In genomic region chr5:130255799-130256525, GRCm38 (mm10) we compare ENCODE assay signal across 8 mouse cellular contexts. TPM values are rescaled to one million over a fixed set of nuclear protein-coding genes. Genes with fewer than 3 reads are reported as not detected.
A peak's percentile ranks its signal among the peaks of the same experiment; 100 is the strongest.
DNase-seq lines count a peak whose midpoint lies in the region; ATAC-seq and TF ChIP-seq lines count a peak whose summit lies in the region.
"Not testable (repeated sequence)": the region's sequence is repeated elsewhere in the genome, so short reads cannot be mapped to it uniquely, and the experiment has no call there.

No protein-coding gene starts in this region.

- peak overlapping the region; percentile 87 for H3K9ac ChIP-seq in MEL (ENCODE audit: control insufficient read depth, low read depth, low read length, poor library complexity, severe bottlenecking)
- 0 out of 2 replicates have a peak overlapping the region, but pooled peaks have one; percentile 46 for H3K9ac ChIP-seq in forebrain, embryonic 13.5 days
- H3K9ac ChIP-seq in liver, postnatal 0 days (replicated peaks); midbrain, postnatal 0 days (replicated peaks; ENCODE audit: low read length, poor library complexity, severe bottlenecking): not testable (repeated sequence)

- peaks cover 0 to 22% of the 10 kb centered on the region in 2 experiments for H3K36me3 ChIP-seq in MEL (ENCODE audit: control insufficient read depth in 1 of 2, insufficient read depth in 2 of 2, low read length in 2 of 2)
- peaks cover 31% of the 10 kb centered on the region for H3K36me3 ChIP-seq in forebrain, embryonic 13.5 days (ENCODE audit: poor library complexity, severe bottlenecking)
- peaks cover 32% of the 10 kb centered on the region for H3K36me3 ChIP-seq in hindbrain, embryonic 10.5 days
- peaks cover 28% of the 10 kb centered on the region for H3K36me3 ChIP-seq in liver, postnatal 0 days (replicated peaks; ENCODE audit: insufficient read depth, low read length)
- H3K36me3 ChIP-seq in midbrain, postnatal 0 days (ENCODE audit: insufficient read depth, low read length), result peaks cover 15% of the 10 kb centered on the region
- H3K36me3 ChIP-seq in testis, adult 2 months (ENCODE audit: control insufficient read depth, insufficient read depth, low read length), result not testable (repeated sequence)

- peaks cover 45% of the 10 kb centered on the region for H3K79me2 ChIP-seq in MEL (ENCODE audit: control insufficient read depth, insufficient read depth, low read length, poor library complexity)

- DNase-seq in MEL (ENCODE audit: low read depth, low spot score), result peak; percentile 63
- peak; percentile 41 for DNase-seq in cerebellum, adult 9-11 months
- peak; percentile 12 for DNase-seq in hindbrain, embryonic 10.5 days (ENCODE audit: low spot score)
- peak; percentile 20 for DNase-seq in kidney, postnatal 10 days
- DNase-seq in liver, postnatal 0 days; midbrain, postnatal 0 days (ENCODE audit: low spot score): not testable (repeated sequence)

- not testable (repeated sequence) for H3K27me3 ChIP-seq in MEL (ENCODE audit: control insufficient read depth in 1 of 2, insufficient read depth in 2 of 2, low read length in 2 of 2); forebrain, embryonic 13.5 days; hindbrain, embryonic 10.5 days (ENCODE audit: insufficient read depth, poor library complexity, severe bottlenecking); liver, postnatal 0 days (ENCODE audit: insufficient read depth, low read length); midbrain, postnatal 0 days (ENCODE audit: insufficient read depth, low read length); testis, adult 2 months (ENCODE audit: control insufficient read depth, insufficient read depth, low read length)

- TF ChIP-seq POLR2A in MEL (IDR thresholded peaks at IDR 0.05; ENCODE audit: control insufficient read depth in 1 of 2, insufficient read depth in 1 of 2, low read depth in 1 of 2, low read length in 2 of 2, poor library complexity in 1 of 2); testis, adult 2 months (IDR thresholded peaks at IDR 0.05; ENCODE audit: control insufficient read depth, low read depth, low read length): not testable (repeated sequence)

- not testable (repeated sequence) for TF ChIP-seq EP300 in MEL (IDR thresholded peaks at IDR 0.05; ENCODE audit: low read depth in 1 of 2, low read length in 2 of 2); liver, postnatal 0 days (IDR thresholded peaks at IDR 0.05; ENCODE audit: low read depth)

- H3K9me3 ChIP-seq in MEL (replicated peaks; ENCODE audit: insufficient read depth, low read length); forebrain, embryonic 13.5 days (replicated peaks); hindbrain, embryonic 10.5 days; liver, postnatal 0 days (ENCODE audit: low read length); midbrain, postnatal 0 days (ENCODE audit: low read length): not testable (repeated sequence)

- TF ChIP-seq CTCF in MEL (IDR thresholded peaks at IDR 0.05 in 2 of 3, conservative IDR thresholded peaks at IDR 0.05 in 1 of 3; ENCODE audit: control insufficient read depth in 1 of 3, insufficient read depth in 1 of 3, low read depth in 2 of 3, low read length in 3 of 3, poor library complexity in 1 of 3, severe bottlenecking in 1 of 3), result peak in 1 of 3 experiments; percentile 13; a peak in 1 of 6 replicates
- 0 out of 2 replicates have a peak, but pooled peaks have one; percentile 9 for TF ChIP-seq CTCF in liver, postnatal 0 days (IDR thresholded peaks at IDR 0.05; ENCODE audit: low read depth)
- TF ChIP-seq CTCF in midbrain, postnatal 0 days (IDR thresholded peaks at IDR 0.05), result peak; percentile 37
- TF ChIP-seq CTCF in testis, adult 2 months (IDR thresholded peaks at IDR 0.05; ENCODE audit: control insufficient read depth, insufficient read depth, insufficient replicate concordance, low read depth, low read length), result not testable (repeated sequence)

- 31% methylated on average over 20 of the region's 20 CpGs for WGBS in forebrain, embryonic 13.5 days
- 34% methylated on average over 20 of the region's 20 CpGs for WGBS in hindbrain, embryonic 10.5 days
- WGBS in liver, postnatal 0 days (ENCODE audit: insufficient replicate concordance), result 26% methylated on average over 20 of the region's 20 CpGs
- 35% methylated on average over 20 of the region's 20 CpGs for WGBS in midbrain, postnatal 0 days

- TF ChIP-seq RAD21 in MEL (IDR thresholded peaks at IDR 0.05; ENCODE audit: low read depth, low read length), result not testable (repeated sequence)

- peaks cover 0 to 19% of the 10 kb centered on the region in 2 experiments; a peak in 2 of 4 replicates for H3K4me1 ChIP-seq in MEL (ENCODE audit: control insufficient read depth in 1 of 2, insufficient read depth in 2 of 2, low read length in 2 of 2)
- peaks cover 27% of the 10 kb centered on the region for H3K4me1 ChIP-seq in forebrain, embryonic 13.5 days
- peaks cover 23% of the 10 kb centered on the region for H3K4me1 ChIP-seq in hindbrain, embryonic 10.5 days (replicated peaks)
- peaks cover 11% of the 10 kb centered on the region for H3K4me1 ChIP-seq in liver, postnatal 0 days (ENCODE audit: insufficient read depth)
- H3K4me1 ChIP-seq in midbrain, postnatal 0 days (ENCODE audit: insufficient read depth, low read length); testis, adult 2 months (ENCODE audit: control insufficient read depth, insufficient read depth, low read length): not testable (repeated sequence)

- ATAC-seq in forebrain, embryonic 13.5 days, result peak; percentile 0; the same call in 1 of the 2 replicates
- ATAC-seq in liver, postnatal 0 days, result peak; percentile 0
- ATAC-seq in midbrain, postnatal 0 days (ENCODE audit: low FRiP score), result not testable (repeated sequence)

- peak overlapping the region; percentile 94 for H3K27ac ChIP-seq in MEL (ENCODE audit: control insufficient read depth, low read depth, low read length)
- peak overlapping the region; percentile 54; the same call in 1 of the 2 replicates for H3K27ac ChIP-seq in forebrain, embryonic 13.5 days
- peak overlapping the region; percentile 91 for H3K27ac ChIP-seq in hindbrain, embryonic 10.5 days
- peak overlapping the region; percentile 93 for H3K27ac ChIP-seq in liver, postnatal 0 days (ENCODE audit: low read depth)
- H3K27ac ChIP-seq in midbrain, postnatal 0 days (ENCODE audit: low read depth, low read length); testis, adult 2 months (ENCODE audit: control insufficient read depth, insufficient read depth, low read depth, low read length): not testable (repeated sequence)

- peak overlapping the region; percentile 83 for H3K4me2 ChIP-seq in forebrain, embryonic 13.5 days
- peak overlapping the region; percentile 82 for H3K4me2 ChIP-seq in liver, postnatal 0 days (ENCODE audit: low read depth, low read length)
- peak overlapping the region; percentile 69 for H3K4me2 ChIP-seq in midbrain, postnatal 0 days (ENCODE audit: low read depth, low read length, poor library complexity, severe bottlenecking)

- peak overlapping the region; percentile 58 to 59 for H3K4me3 ChIP-seq in MEL (ENCODE audit: control insufficient read depth in 1 of 2, insufficient read depth in 1 of 2, low read depth in 2 of 2, low read length in 2 of 2)
- H3K4me3 ChIP-seq in forebrain, embryonic 13.5 days, result peak overlapping the region; percentile 61
- H3K4me3 ChIP-seq in hindbrain, embryonic 10.5 days, result peak overlapping the region; percentile 71
- H3K4me3 ChIP-seq in liver, postnatal 0 days (ENCODE audit: low read depth, low read length), result peak overlapping the region; percentile 75
- peak overlapping the region; percentile 73 for H3K4me3 ChIP-seq in midbrain, postnatal 0 days (ENCODE audit: low read depth, low read length)
- H3K4me3 ChIP-seq in testis, adult 2 months (ENCODE audit: control insufficient read depth, low read depth, low read length), result peak overlapping the region; percentile 95; the same call in 1 of the 2 replicates

RNA-seq across cellular contexts. Expression of gene Tyw1, which starts 0.5 kb away (rescaled TPM):
- 33.0 and 38.8 TPM in 2 replicates for total RNA-seq in MEL (2012; rRNA removed)
- 100 to 1,000 TPM in 1 of 2 experiments, 10 to 100 TPM in 1; 33.3 to 133 TPM for polyA plus RNA-seq in MEL (2012; ENCODE audit: insufficient read depth in 1 of 2, insufficient read length in 2 of 2, low read depth in 1 of 2, low replicate concordance in 2 of 2, missing spikeins in 1 of 2)
- polyA plus RNA-seq in forebrain, embryonic 13.5 days (2015; fragmentation: Nextera tagmentation; extraction: Ambion mirVana), result 24.4 and 27.1 TPM in 2 replicates
- 32.9 and 33.7 TPM in 2 replicates for polyA plus RNA-seq in hindbrain, embryonic 10.5 days (2016; fragmentation: Nextera tagmentation; extraction: Ambion mirVana)
- 8.4 and 10.9 TPM in 2 replicates for polyA plus RNA-seq in liver, postnatal 0 days (2015; fragmentation: Nextera tagmentation; extraction: Ambion mirVana)
- 18.3 and 21.3 TPM in 2 replicates for total RNA-seq in midbrain, postnatal 0 days (2014; rRNA removed)
- 16.3 and 18.0 TPM in 2 replicates for polyA plus RNA-seq in midbrain, postnatal 0 days (2015; fragmentation: Nextera tagmentation; extraction: Ambion mirVana)
- polyA plus RNA-seq in testis, adult 2 months (2012; rRNA removed), result 8.0 TPM in 2 replicates

RNA-seq across cellular contexts. Expression of gene Sbds, which starts 0.6 kb away (rescaled TPM):
- total RNA-seq in MEL (2012; rRNA removed), result 51.1 and 74.7 TPM in 2 replicates
- 10 to 100 TPM in 1 of 2 experiments, not detected in 1; 88.1 TPM for polyA plus RNA-seq in MEL (2012; ENCODE audit: insufficient read depth in 1 of 2, insufficient read length in 2 of 2, low read depth in 1 of 2, low replicate concordance in 2 of 2, missing spikeins in 1 of 2)
- 65.4 and 67.7 TPM in 2 replicates for polyA plus RNA-seq in forebrain, embryonic 13.5 days (2015; fragmentation: Nextera tagmentation; extraction: Ambion mirVana)
- polyA plus RNA-seq in hindbrain, embryonic 10.5 days (2016; fragmentation: Nextera tagmentation; extraction: Ambion mirVana), result 64.4 and 77.3 TPM in 2 replicates
- polyA plus RNA-seq in liver, postnatal 0 days (2015; fragmentation: Nextera tagmentation; extraction: Ambion mirVana), result 44.0 and 44.8 TPM in 2 replicates
- 16.6 and 20.3 TPM in 2 replicates for total RNA-seq in midbrain, postnatal 0 days (2014; rRNA removed)
- polyA plus RNA-seq in midbrain, postnatal 0 days (2015; fragmentation: Nextera tagmentation; extraction: Ambion mirVana), result 39.8 and 46.4 TPM in 2 replicates
- polyA plus RNA-seq in testis, adult 2 months (2012; rRNA removed), result 46.1 and 52.2 TPM in 2 replicates

RNA-seq across cellular contexts. Expression of gene Tmem248, which starts 39.1 kb away (rescaled TPM):
- 50.5 and 58.2 TPM in 2 replicates for total RNA-seq in MEL (2012; rRNA removed)
- polyA plus RNA-seq in MEL (2012; ENCODE audit: insufficient read depth in 1 of 2, insufficient read length in 2 of 2, low read depth in 1 of 2, low replicate concordance in 2 of 2, missing spikeins in 1 of 2), result 10 to 100 TPM in 1 of 2 experiments, not detected in 1; 55.5 TPM
- polyA plus RNA-seq in forebrain, embryonic 13.5 days (2015; fragmentation: Nextera tagmentation; extraction: Ambion mirVana), result 21.8 and 22.3 TPM in 2 replicates
- 33.6 and 38.0 TPM in 2 replicates for polyA plus RNA-seq in hindbrain, embryonic 10.5 days (2016; fragmentation: Nextera tagmentation; extraction: Ambion mirVana)
- 28.1 and 30.7 TPM in 2 replicates for polyA plus RNA-seq in liver, postnatal 0 days (2015; fragmentation: Nextera tagmentation; extraction: Ambion mirVana)
- total RNA-seq in midbrain, postnatal 0 days (2014; rRNA removed), result 46.9 and 50.1 TPM in 2 replicates
- 28.6 and 31.6 TPM in 2 replicates for polyA plus RNA-seq in midbrain, postnatal 0 days (2015; fragmentation: Nextera tagmentation; extraction: Ambion mirVana)
- polyA plus RNA-seq in testis, adult 2 months (2012; rRNA removed), result 76.0 and 82.3 TPM in 2 replicates
